Mouse (Mus musculus): ENCODE results near the gene Zbtb39. TPM values are rescaled to one million over a fixed set of nuclear protein-coding genes. Genes with fewer than 3 reads are reported as not detected.

Zbtb39 gene
- polyA plus RNA-seq (2017; shearing (Covaris generic)) = 0.44 TPM

DNA sequence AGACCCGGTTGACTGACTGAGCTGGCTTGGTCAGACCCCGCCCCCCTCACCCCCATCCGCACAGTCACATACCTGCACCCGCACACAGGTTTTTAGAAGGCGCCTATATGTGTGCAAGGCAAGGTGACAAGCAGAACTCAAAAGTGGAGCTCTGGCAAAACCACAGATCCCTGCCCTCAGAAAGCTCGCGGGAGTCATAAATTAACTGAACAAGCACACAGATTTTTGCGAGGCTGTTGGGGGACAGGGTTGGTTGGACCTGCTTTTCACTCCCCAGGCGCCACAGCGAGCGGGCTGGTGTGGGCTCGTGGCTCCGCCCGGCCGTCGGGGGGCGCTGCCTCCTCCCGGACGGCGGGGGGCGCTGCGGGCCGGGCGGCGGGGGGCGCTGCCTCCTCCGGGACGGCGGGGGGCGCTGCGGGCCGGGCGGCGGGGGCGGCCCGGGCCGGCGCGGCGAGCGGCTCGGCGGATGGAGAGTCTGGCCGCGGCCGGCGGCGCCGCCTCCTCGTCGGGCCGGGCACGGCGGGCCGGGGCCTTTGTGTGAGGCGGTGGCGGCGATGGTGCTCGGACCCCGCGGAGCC is at the start of gene Zbtb39:
TSS of gene Zbtb39 (plus strand) at position 456 of the 578 bp plus-strand sequence.

GRCm38 (mm10) chr10:127704766-127705220 is 34.5 kb upstream of the Zbtb39 start, which contains the start of gene Myo1a:
Myo1a (plus strand) TSS chr10:127705170.

GRCm38 (mm10) chr10:127724178-127724577 is 15.2 kb upstream of the Zbtb39 start, which contains the start of gene Tac2:
Tac2 (plus strand) TSS chr10:127724478.

GRCm38 (mm10) chr10:127751548-127751947 is 12.2 kb downstream of the Zbtb39 start, which contains the start of gene Gpr182:
Gpr182 (minus strand) TSS chr10:127751732.

DNA sequence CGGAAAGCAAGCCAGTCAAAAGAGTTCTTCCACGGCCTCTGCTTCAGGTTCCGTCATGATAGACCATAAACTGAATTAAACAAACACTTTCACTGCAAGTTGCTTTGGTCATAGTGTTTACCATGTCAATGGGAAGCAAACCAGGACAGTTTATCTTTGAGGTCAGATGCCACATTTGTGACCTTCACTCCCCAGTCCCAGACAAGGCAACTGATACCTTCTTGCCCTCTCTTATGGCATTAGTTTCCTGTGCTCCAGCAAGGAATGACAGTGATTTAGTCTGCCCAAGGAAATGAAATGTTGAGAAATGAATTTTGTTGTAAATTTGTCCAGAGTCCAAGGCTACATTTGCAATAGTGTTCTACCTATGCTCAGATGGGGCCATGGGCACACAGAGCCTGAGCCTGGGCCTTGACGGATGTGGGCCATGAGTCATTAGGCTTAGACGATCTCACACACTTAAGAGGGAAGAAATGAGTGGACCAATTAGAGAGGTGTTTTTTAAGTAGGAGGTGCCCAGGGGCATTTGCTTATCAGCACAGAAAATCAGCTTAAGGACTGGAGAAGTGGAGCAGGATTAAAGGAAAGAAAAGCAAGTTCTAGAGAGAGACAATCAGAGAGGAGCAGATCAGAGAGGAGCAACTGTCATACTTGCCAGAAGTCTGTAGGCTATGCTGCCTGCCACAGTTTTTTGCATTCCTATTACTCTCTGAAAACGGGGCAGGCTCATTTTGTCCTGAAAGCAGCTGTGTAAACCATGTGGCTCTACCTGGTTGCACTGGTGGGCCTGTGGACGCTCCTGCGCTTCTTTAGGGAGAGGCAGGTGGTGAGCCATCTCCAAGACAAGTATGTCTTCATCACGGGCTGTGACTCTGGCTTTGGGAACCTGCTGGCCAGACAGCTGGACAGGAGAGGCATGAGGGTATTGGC is 20.1 kb downstream of the Zbtb39 start, which contains the start of the genes Rdh1 and Rdh16f1:
TSS of gene Rdh1 (plus strand) at position 541 of the 930 bp plus-strand sequence.
TSS of gene Rdh16f1 (plus strand) at position 607 of the 930 bp plus-strand sequence.

GRCm38 (mm10) chr10:127776011-127776410 is 36.7 kb downstream of the Zbtb39 start, which contains the start of gene Rdh9:
Rdh9 (plus strand) TSS chr10:127776386.

Other genes with a start within 250 kb of the Zbtb39 start
- gene Stac3, start 237.9 kb upstream of the Zbtb39 start, polyA plus RNA-seq (2017; shearing (Covaris generic)) = 0.87 TPM
- not detected for gene Ndufa4l2, start 224.6 kb upstream of the Zbtb39 start, polyA plus RNA-seq (2017; shearing (Covaris generic))
- gene Shmt2, start 217.1 kb upstream of the Zbtb39 start, polyA plus RNA-seq (2017; shearing (Covaris generic)) = 106 TPM
- not detected for gene Nxph4, start 205.0 kb upstream of the Zbtb39 start, polyA plus RNA-seq (2017; shearing (Covaris generic))
- 1.8 TPM for gene Lrp1, start 118.4 kb upstream of the Zbtb39 start, polyA plus RNA-seq (2017; shearing (Covaris generic))
- gene Stat6, start 96.6 kb upstream of the Zbtb39 start, polyA plus RNA-seq (2017; shearing (Covaris generic)) = 321 TPM
- gene Nemp1, start 72.6 kb upstream of the Zbtb39 start, polyA plus RNA-seq (2017; shearing (Covaris generic)) = 14.2 TPM
- 76.3 TPM for gene Nab2, start 71.0 kb upstream of the Zbtb39 start, polyA plus RNA-seq (2017; shearing (Covaris generic))
- gene Myo1a, start 34.4 kb upstream of the Zbtb39 start, polyA plus RNA-seq (2017; shearing (Covaris generic)) = 0.11 TPM
- gene Tac2, start 15.1 kb upstream of the Zbtb39 start, polyA plus RNA-seq (2017; shearing (Covaris generic)) = not detected
- 0.07 TPM for gene Gpr182, start 12.2 kb downstream of the Zbtb39 start, polyA plus RNA-seq (2017; shearing (Covaris generic))
- gene Rdh1, start 20.2 kb downstream of the Zbtb39 start, polyA plus RNA-seq (2017; shearing (Covaris generic)) = not detected
- 0.68 TPM for gene Rdh16f1, start 20.2 kb downstream of the Zbtb39 start, polyA plus RNA-seq (2017; shearing (Covaris generic))
- not detected for gene Rdh9, start 36.8 kb downstream of the Zbtb39 start, polyA plus RNA-seq (2017; shearing (Covaris generic))
- 0.11 TPM for gene Rdh16, start 61.6 kb downstream of the Zbtb39 start, polyA plus RNA-seq (2017; shearing (Covaris generic))
- not detected for gene Rdh19, start 110.4 kb downstream of the Zbtb39 start, polyA plus RNA-seq (2017; shearing (Covaris generic))
- gene Rdh16f2, start 126.9 kb downstream of the Zbtb39 start, polyA plus RNA-seq (2017; shearing (Covaris generic)) = not detected
- not detected for gene Rdh7, start 149.3 kb downstream of the Zbtb39 start, polyA plus RNA-seq (2017; shearing (Covaris generic))
- gene Sdr9c7, start 159.0 kb downstream of the Zbtb39 start, polyA plus RNA-seq (2017; shearing (Covaris generic)) = not detected

Measured in inflammation-experienced regulatory T-cells, adult 16 weeks (primary cell).